Mouse (Mus musculus): ENCODE measurements at regions not wholly inside any gene's neighbourhood (a gene's known extent, or its start where the extent isn't known, plus 50 kb on each side); places are given as distances from the start of the nearest gene placed in this dataset.

DNA sequence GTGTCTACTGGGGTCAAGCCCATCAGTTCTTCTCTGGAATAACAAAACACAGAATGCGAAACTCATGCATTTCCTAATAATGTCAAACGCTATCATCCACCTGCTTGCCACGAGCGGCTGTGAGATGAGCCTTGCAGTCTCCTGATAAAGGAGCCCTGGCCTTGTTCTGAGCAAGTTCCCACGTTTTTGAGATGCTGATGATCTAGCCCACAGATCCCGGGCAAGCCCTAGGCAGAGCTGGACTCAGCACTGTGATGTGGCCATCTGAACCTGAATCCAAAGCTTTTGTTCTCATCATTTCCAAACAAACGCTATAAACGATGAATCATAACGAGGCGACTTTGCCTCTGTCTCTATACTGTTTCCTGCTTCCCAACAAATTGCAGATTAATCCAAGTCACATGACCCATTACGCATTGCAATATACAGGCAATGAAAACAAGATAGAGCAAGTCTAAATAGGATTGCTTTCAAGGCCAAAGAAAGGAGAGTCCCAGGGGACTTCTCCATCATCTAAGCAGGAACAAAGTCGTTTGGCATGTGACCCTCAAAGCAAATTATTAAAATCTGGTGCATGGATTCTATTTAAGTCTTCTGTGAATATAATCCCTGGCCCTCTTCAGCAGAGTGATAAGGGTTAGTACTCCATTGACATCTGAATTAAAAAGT, 191.1 kb downstream of the Dyrk2 start:
- TF ChIP-seq CTCF (IDR thresholded peaks at IDR 0.05; ENCODE audit: borderline replicate concordance, control insufficient read depth, extremely low read depth, insufficient read depth, low read length, poor library complexity), result no peak
- TF ChIP-seq POLR2A (IDR thresholded peaks at IDR 0.05; ENCODE audit: control insufficient read depth, extremely low read depth, insufficient read depth, low read length, poor library complexity), result no peak
